Mouse (Mus musculus): ENCODE data around the gene Abhd14b.
"Not testable (repeated sequence)": the region's sequence is repeated elsewhere in the genome, so short reads cannot be mapped to it uniquely, and the experiment has no call there.

Abhd14b gene

DNA sequence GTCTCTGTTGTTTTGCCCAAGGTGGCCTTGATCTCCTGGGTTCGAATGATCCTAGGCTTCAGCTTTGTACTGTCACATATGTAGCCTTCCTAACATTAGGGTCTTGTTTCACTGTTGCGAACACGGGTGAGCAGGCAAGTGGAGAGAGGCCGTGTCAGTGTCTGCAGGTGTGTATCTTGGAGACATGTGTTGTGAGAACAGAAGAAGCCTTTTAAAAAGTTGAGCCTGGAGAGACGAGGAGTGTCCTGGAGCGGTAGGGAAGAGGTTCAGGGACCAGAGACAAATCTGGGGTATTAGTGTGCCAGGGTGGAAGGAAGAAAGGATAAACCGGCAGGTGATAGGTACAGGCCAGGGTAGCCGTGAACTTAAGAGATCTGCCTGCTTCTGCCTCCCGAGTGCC, 30.8 kb downstream of the Abhd14b start:
- peak; percentile 39 for DNase-seq

DNA sequence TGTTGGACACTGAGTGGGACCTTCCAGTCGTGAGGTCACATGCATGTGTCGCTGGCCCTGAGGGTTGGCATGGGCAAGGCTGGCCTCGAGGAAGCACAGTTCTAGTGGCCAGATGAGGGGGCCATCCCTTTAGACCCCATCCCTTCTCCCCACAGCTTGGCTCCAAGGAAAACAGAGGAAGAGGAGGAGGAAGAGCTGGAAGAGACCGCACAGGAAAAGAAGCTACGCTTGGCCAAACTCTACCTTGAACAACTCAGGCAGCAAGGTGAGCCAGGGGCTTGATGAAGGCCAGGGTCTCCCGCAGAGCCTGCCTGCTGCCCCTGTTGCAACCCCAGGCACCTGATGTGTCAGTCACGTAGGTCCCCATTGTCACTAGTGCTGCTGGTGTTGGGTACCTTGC, 33.3 kb downstream of the Abhd14b start:
- DNase-seq, result no peak

DNA sequence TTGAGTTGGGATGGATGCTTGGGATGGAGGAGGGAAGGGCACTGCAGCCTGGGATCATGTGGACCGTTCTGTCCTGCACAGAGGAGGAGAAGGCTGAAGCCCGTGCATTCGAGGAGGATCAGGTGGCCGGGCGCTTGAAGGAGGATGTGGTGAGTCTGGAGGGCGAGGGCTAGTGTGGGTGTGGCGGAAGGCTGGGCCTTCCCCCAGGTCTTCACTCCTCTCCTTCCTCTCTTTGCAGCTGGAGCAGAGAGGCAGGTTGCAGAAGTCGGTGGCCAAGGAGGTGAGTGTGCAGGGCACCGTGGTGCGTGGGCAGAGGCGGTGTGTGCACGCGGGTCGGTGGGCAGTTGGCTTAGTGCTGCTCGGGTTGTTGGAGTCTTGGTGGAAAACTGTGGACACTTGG, 33.8 kb downstream of the Abhd14b start:
- peak; percentile 24 for DNase-seq

DNA sequence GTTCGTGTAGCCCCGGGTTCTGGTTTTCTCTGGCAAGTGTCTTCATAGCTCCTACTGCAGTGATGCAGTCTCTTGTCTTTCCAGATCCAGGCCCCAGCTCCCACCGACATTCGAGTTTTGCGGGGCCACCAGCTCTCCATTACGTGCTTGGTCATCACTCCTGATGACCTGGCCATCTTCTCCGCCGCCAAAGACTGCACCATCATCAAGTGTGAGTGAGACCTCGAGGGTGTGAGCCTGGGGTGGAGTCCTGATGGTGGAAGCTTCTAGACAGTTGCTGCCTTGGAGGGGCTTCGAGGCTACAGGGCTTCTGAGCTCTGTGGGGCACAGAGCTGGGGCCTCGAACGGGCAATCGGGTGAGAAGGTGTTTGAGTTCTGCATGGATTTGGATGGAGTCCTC, 34.4 kb downstream of the Abhd14b start:
- peak; percentile 15 for DNase-seq

DNA sequence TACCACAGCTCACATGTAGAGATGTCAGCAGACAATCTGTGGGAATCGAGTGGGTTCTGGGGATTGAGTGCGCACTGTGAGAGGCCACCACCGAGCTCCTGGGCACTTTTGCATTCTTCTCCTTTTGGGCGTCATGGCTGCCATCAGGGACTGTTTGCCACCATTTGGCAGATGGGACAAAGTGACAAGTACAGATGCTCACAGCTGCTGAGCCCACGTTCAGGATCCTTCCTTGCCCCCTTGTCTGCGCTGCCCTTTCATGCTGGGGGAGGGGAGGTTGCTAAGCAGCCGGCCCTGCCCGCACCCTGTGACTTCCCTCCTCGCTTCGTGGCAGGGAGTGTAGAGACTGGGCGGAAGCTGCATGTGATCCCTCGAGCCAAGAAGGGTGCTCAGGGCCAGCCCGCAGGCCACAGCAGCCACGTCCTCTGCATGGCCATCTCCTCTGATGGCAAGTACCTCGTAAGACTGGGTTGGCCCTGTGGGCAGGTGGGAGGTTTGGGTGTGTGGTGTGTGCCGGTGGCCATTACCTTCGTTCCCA, 35.4 kb downstream of the Abhd14b start:
- DNase-seq, result peak; percentile 14

DNA sequence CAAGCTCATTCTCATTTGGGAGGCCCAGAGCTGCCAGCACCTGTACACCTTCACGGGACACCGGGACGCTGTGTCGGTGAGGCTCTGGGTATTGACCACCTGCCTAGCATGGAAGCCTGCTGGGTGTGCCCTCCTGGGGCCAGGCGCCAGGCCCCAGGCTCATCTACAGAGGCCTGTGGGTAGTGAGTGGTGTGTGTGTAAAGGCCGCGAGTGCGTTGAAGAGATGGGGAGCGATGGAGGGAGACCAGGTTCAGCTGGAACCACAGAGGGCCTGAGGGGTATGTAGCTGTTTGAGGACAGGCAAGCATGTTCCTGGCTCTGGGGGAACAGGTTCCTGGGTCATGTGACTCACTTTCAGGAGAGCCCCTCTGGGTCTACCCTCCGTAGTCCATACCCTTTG, 35.9 kb downstream of the Abhd14b start:
- peak; percentile 10 for DNase-seq

DNA sequence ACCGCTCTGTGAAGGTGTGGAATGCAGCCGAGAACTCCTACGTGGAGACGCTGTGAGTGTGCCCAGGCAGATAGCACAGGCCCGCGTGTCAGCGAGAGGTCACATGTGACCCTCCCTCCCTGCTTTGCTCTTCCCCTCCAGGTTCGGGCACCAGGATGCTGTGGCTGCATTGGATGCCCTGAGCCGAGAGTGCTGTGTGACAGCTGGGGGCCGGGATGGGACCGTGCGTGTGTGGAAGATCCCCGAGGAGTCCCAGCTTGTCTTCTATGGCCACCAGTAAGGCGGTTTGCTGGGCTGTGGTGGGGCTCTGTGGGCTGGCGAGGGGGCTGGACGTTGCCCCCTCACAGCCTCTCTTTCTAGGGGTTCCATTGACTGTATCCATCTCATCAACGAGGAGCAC, 36.3 kb downstream of the Abhd14b start:
- DNase-seq, result no peak

DNA sequence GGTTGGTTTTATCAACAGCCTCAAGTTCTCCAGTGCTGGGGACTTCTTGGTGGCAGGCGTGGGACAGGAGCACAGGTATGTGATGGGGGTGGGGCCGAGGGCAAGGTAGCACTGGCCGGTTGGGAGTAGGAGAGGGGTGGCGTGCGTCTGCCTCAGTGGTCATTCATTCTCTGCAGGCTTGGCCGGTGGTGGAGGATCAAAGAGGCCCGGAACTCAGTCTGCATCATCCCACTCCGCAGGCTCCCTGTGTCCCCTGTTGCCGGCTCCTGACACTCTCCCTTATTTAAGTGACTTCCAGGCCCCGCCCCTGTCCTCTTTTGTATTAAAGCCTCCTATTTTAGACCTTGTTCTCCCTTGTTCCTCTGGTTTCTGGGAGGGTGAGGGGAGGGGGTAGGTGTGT, 37.8 kb downstream of the Abhd14b start:
- peak; percentile 6 for DNase-seq

DNA sequence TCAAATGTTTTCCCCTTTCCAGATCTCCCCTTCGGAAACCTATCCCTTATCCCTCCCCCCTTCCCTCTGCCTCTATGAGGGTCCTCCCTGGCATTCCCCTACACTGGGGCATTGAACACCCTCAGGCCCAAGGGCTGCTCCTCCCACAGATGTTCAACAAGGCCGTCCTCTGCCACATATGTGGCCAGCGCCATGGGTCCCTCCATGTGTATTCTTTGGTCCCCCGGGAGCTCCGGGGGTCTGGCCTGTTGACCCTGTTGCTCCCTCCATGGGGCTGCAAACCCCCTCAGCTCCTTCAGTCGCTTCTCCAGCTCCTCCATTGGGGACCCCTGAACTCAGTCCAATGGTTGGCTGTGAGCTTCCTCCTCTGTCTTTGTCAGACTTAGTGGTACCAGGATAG, 40.3 kb downstream of the Abhd14b start:
- not testable (repeated sequence) for DNase-seq

DNA sequence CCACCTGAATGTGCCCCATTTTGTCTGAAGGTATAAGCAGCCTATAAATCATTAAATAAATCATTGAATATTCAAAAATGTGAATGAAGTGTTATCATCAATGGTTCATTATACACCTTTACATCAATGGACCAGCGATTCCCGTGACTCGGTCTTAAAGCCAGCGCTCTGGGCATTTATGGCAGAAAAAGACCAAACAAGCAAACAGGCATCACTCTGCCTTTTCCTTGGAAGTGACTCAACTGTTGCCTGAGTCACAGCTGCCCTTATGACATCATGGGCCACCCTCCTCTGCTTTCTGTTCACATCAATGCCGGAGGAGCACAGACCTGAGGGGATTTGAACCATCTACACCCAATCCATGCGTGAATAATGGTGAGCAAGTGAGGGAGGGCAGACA, 52.4 kb downstream of the Abhd14b start, which contains the start of gene Iqcf1:
TSS of gene Iqcf1 (plus strand) at position 301 of the 400 bp plus-strand sequence.
- no peak for DNase-seq

DNA sequence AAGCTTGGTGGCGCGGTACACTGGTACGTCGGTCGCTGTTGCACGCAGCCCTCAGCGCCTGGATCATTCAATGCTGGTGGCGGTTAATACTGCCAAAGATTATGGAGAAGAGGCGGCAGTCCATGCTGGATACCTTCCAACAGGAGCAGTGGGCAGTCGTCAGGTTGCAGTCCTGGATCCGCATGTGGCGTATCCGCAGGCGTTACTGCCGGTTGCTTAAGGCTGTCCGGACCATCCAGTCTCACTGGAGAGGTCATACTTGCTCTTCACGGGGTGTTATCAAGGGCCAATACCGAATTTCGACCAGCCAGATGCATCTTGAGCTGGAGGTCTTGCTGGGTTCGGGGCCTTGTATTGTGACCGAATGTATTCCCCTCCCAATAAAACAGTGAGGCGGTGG, 54.6 kb downstream of the Abhd14b start:
- no peak for DNase-seq
